Mouse (Mus musculus) midbrain, embryonic 14.5 days (tissue): ENCODE measurements around the gene Ep400. TPM values are rescaled to one million over a fixed set of nuclear protein-coding genes. Genes with fewer than 3 reads are reported as not detected.

Experiments used
- ATAC-seq: fragments of 200-750 bp; cut with Nextera tagmentation; 2 replicates; pipeline ENCODE4 v1.8.0; 2017; ENCODE audit warnings: moderate number of reproducible peaks, moderate library complexity; ENCODE audit not compliant: low FRiP score, low TSS enrichment
- DNase-seq: peaks from one replicate; pipeline ENCODE4 v3.0.0-alpha.2; 2015
- H3K27ac ChIP-seq: fragments of 300-500 bp; sonication (generic); replicated peaks from 2 replicates; pipeline ENCODE4 v1.5.1; 2014; ENCODE audit warnings: mild to moderate bottlenecking, low read depth, low read length, moderate library complexity
- H3K27me3 ChIP-seq: fragments of 300-500 bp; sonication (generic); 2 replicates; pipeline ENCODE4 v1.6.1; 2014; ENCODE audit warnings: low read length, control low read depth, mixed read lengths; ENCODE audit not compliant: control insufficient read depth, insufficient read depth
- H3K36me3 ChIP-seq: fragments of 300-500 bp; sonication (generic); 2 replicates; pipeline ENCODE4 v1.6.1; 2014; ENCODE audit warnings: low read length, control low read depth; ENCODE audit not compliant: control insufficient read depth, insufficient read depth
- H3K4me1 ChIP-seq: fragments of 300-500 bp; sonication (generic); 2 replicates; pipeline ENCODE4 v1.6.1; 2014; ENCODE audit warnings: mild to moderate bottlenecking, antibody characterized with exemption, low read length, control low read depth; ENCODE audit not compliant: control insufficient read depth, insufficient read depth
- H3K4me2 ChIP-seq: fragments of 300-500 bp; sonication (generic); 2 replicates; pipeline ENCODE4 v1.6.1; 2014; ENCODE audit warnings: mild to moderate bottlenecking, low read length, moderate library complexity
- H3K4me3 ChIP-seq: fragments of 300-500 bp; sonication (generic); replicated peaks from 2 replicates; pipeline ENCODE4 v1.5.1; 2014; ENCODE audit warnings: low read depth, low read length
- H3K9ac ChIP-seq: fragments of 300-500 bp; sonication (generic); replicated peaks from 2 replicates; pipeline ENCODE4 v1.6.1; 2014; ENCODE audit warnings: mild to moderate bottlenecking, low read length, moderate library complexity
- H3K9me3 ChIP-seq: fragments of 300-500 bp; sonication (generic); 2 replicates; pipeline ENCODE4 v1.6.1; 2016; ENCODE audit warnings: low read length, control low read depth, mixed read lengths; ENCODE audit not compliant: control insufficient read depth
- WGBS: fragments of 180-500 bp; shearing (Covaris S2); extraction: QIAGEN DNeasy Blood & Tissue Kit; methylation state at CpG from one replicate; pipeline ENCODE4 v1.1.7; 2014; 5-methylcytosine and 5-hydroxymethylcytosine counted together
- polyA plus RNA-seq: library from polyadenylated mRNA; unstranded; fragments of >200 nt; fragmentation: Nextera tagmentation; extraction: Ambion mirVana; gene quantifications from 2 replicates; pipeline ENCODE4 v1.2.1, GENCODE M21; 2014

Ep400 gene
- polyA plus RNA-seq, 1 experiment from 2014 or later, result 55.3 TPM

DNA sequence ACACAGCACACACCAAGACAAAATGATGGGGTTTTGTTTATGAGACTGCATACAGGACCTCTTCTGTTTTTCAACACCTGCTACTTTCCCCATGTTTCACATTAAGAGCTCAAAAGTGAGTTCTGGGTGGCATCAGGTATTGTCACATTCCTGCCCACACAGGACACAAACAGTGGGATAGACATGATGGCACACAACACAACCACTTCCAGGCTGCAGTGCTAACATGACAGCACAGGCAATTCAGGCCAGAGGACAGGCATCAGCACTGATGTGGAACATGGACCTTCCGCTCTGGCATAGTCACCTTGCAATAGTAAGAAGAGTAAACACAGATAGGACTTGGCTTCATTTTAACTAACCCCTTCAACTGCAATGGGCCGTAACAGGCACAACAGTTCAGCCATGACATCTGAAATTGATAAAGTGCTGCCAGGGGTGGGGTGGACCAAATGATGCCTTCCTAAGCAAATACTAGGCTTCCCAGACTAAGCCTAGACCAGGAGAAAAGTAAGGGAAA, 105.7 kb downstream of the Ep400 start:
- ATAC-seq, result no peak
- Histone ChIP-seq H3K27ac (no peak overlapping the region), H3K4me3 (no peak overlapping the region), H3K9ac (no peak overlapping the region), H3K27me3 (no peaks in the 10 kb centered on the region), H3K4me2 (no peak overlapping the region), H3K4me1 (no peaks in the 10 kb centered on the region), H3K36me3 (peaks cover 87% of the 10 kb centered on the region), H3K9me3 (no peaks in the 10 kb centered on the region)
- DNase-seq, result no peak
- WGBS, result 99% methylated on average over 2 of the region's 2 CpGs

DNA sequence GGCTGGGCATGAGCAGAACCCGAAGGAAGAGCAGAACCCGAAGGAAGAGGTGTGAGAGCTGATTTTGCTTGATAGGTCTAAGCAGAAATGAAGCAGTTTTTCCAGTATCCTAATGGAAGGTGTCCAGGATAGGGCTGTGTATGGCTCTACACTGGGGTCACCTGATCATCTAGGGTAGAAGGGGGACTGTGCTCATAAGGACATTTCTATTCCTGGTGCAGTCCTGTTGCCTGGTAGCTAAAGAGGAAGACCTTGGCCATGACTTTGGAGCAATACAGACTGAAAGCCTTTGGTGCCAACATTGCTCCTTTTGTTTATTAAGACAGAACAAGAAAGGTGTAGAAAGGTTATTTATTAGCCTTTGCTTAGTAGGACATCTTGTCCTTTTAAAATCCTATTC, 106.5 kb downstream of the Ep400 start:
- H3K27ac ChIP-seq, result no peak overlapping the region
- WGBS, result 95% methylated on average over 2 of the region's 2 CpGs
- no peaks in the 10 kb centered on the region for H3K27me3 ChIP-seq
- H3K4me3 ChIP-seq, result no peak overlapping the region
- H3K9me3 ChIP-seq, result no peaks in the 10 kb centered on the region
- H3K36me3 ChIP-seq, result peaks cover 86% of the 10 kb centered on the region
- H3K4me2 ChIP-seq, result no peak overlapping the region
- H3K4me1 ChIP-seq, result no peaks in the 10 kb centered on the region
- ATAC-seq (no peak), DNase-seq (no peak)
- H3K9ac ChIP-seq, result no peak overlapping the region

- no peaks in the 10 kb centered on the region for H3K9me3 ChIP-seq
- no peak overlapping the region for H3K9ac ChIP-seq
- ATAC-seq (no peak), DNase-seq (no peak)
- H3K4me2 ChIP-seq, result no peak overlapping the region
- H3K27me3 ChIP-seq, result no peaks in the 10 kb centered on the region
- no peak overlapping the region for H3K27ac ChIP-seq
- H3K4me3 ChIP-seq, result no peak overlapping the region
- no peaks in the 10 kb centered on the region for H3K4me1 ChIP-seq
- peaks cover 85% of the 10 kb centered on the region for H3K36me3 ChIP-seq
These were observed 110.8 kb downstream of the Ep400 start for GRCm38 (mm10) chr5:110659682-110660081.

DNA sequence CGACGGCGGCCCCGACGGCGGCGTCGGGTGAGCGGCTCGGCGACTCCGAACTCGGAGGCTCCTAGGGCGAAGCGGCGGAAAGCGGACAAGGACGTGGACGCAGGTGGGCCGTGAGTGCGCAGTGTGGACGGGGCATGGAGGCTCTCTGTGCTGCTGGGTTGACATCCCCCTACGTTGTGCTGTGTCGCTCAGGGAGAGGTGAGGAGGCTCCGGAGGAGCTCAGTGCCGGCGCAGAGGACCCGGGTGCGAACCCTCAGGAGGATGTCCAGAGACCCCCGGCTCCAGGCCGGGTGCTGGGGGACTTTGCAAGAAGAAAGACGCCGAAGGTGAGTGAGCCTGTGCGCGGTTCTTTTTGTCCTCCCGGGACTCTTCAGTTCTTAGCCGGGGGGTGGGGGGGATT, 116.8 kb downstream of the Ep400 start:
- H3K36me3 ChIP-seq, result peaks cover 71% of the 10 kb centered on the region
- no peak for DNase-seq
- H3K9ac ChIP-seq, result peak overlapping the region; percentile 73
- peak overlapping the region; percentile 66 for H3K4me2 ChIP-seq
- ATAC-seq, result peak; percentile 64; the same call in 1 of the 2 replicates
- no peaks in the 10 kb centered on the region for H3K27me3 ChIP-seq
- no peak overlapping the region; the same call in 1 of the 2 replicates for H3K27ac ChIP-seq
- no peaks in the 10 kb centered on the region for H3K9me3 ChIP-seq
- H3K4me3 ChIP-seq, result peak overlapping the region; percentile 96
- H3K4me1 ChIP-seq, result peaks cover 9% of the 10 kb centered on the region
- 1% methylated on average over 37 of the region's 37 CpGs for WGBS

DNA sequence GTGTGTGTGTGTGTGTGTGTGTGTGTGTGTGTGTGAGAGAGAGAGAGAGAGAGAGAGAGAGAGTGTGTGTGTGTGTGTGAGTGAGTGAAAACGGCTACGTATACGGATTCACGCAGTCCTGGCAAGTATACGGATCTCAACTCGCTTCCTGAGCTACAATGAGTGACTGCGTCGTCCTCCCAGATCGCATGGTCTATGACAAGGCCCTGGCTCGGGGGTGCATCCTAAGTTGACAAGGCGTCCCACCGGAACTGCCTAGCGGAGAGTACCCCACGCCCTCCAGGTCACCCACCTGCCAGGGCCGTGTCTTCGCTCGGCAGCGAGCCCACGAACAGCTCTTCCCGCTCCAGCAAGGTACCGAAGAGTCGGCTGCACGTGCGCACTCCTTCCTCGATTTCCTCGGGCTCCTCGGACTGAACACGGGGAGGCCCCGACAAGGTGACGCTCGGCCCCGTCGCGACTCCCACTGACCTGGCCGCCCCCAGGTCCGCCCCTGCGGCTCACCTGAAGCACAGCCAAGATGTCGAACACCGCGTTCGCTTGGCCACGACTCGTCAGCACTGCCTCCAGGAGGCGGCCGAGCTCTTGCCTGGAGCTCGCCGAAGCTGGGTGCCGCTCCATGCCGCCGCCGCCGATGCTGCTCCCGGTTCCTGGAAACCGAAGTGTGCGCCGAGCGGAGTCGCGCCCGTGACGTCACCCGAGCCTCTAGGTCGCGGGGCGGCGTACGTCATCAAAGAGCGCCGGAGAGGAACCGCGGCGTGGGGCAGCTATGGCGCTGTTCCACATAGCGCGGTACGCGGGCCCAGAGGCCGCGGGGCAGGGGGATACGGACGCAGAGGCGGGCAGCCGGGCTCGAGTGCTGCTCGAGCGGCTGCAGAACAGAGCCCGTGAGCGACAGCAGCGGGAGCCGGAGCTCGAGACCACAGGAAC, 117.5 kb downstream of the Ep400 start, which contains the start of the genes Noc4l and Ddx51:
Noc4l (minus strand) TSS at position 699 of the 930 bp plus-strand sequence.
Ddx51 (plus strand) TSS at position 733 of the 930 bp plus-strand sequence.
- under 1% methylated on average over 91 of the region's 91 CpGs for WGBS
- peak within 1 kb of the TSS; percentile 45; the same call in 1 of the 2 replicates for H3K27ac ChIP-seq
- H3K4me3 ChIP-seq, result peak within 1 kb of the TSS; percentile 96
- peaks cover 71% of the 10 kb centered on the region for H3K36me3 ChIP-seq
- DNase-seq, result peak; percentile 99
- peak within 1 kb of the TSS; percentile 73 for H3K9ac ChIP-seq
- H3K27me3 ChIP-seq, result no peaks in the 10 kb centered on the region
- peaks cover 9% of the 10 kb centered on the region for H3K4me1 ChIP-seq
- peak within 1 kb of the TSS; percentile 66 for H3K4me2 ChIP-seq
- ATAC-seq, result peak; percentile 90
- no peaks in the 10 kb centered on the region for H3K9me3 ChIP-seq

- H3K4me1 ChIP-seq, result no peaks in the 10 kb centered on the region
- no peaks in the 10 kb centered on the region for H3K27me3 ChIP-seq
- ATAC-seq (no peak), DNase-seq (no peak)
- no peak overlapping the region for H3K27ac ChIP-seq
- H3K4me3 ChIP-seq, result no peak overlapping the region
- no peak overlapping the region for H3K4me2 ChIP-seq
- no peak overlapping the region for H3K9ac ChIP-seq
- H3K9me3 ChIP-seq, result no peaks in the 10 kb centered on the region
- H3K36me3 ChIP-seq, result peaks cover 52% of the 10 kb centered on the region
These were observed 124.1 kb downstream of the Ep400 start for GRCm38 (mm10) chr5:110646377-110646776.

DNA sequence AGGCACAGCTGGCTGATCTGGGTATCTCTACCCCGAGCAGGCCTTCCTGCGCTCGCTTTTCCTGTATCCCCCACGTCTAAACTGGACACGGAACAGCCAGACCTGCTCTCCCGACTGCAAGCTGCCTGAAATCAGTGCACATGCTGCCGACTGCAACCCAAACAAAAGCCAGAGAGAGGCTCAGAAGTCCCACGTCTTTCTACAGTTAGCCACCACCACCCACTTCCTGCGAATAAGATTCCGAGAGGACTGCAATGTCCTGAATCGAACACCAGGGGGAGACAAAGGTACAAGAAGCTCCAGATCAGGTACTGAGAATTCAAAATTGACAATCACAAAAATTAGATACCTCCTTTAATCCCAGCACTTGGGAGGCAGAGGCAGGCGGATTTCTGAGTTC, 131.1 kb downstream of the Ep400 start:
- H3K4me1 ChIP-seq, result no peaks in the 10 kb centered on the region
- DNase-seq, result peak; percentile 85
- ATAC-seq, result no peak
- H3K27me3 ChIP-seq, result no peaks in the 10 kb centered on the region
- no peak overlapping the region for H3K9ac ChIP-seq
- H3K9me3 ChIP-seq, result no peaks in the 10 kb centered on the region
- no peaks in the 10 kb centered on the region for H3K36me3 ChIP-seq
- WGBS, result 30% methylated on average over 12 of the region's 12 CpGs
- H3K4me2 ChIP-seq, result no peak overlapping the region
- H3K4me3 ChIP-seq, result no peak overlapping the region
- H3K27ac ChIP-seq, result no peak overlapping the region

DNA sequence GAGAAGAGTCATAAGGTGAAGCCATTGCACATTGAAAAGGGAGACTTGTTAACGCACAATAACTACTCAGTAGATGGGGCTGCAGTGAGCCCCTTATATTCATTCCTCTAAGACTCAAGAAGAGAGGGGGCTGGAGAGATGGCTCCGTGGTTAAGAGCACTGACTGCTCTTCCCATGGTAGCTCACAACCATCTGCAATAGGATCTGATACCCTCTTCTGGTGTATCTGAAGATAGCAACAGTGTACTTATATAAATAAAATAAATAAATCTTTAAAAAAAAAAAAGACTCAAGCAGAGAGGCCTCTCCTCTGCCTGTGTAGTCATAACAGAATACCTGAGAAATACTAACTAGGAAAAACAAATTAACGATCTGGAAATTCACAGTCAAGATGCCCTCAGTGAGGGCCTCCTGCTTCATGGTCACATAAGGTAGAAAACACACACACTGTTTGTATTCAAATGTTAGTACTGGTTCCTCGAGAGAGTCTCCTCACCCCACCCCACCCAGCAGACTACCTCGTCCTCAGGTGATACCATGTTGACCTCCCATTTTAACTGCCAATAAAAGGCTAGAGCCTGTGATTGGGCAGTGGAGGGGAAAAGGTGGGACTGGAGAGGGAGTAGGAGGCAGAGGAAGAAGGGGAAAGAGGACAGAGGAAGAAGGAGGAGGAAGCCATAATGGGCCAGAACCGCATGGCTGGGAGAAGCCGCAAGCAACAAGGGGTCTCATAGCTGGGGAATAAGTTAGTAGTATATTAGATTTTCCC, 132.0 kb downstream of the Ep400 start:
- no peaks in the 10 kb centered on the region for H3K27me3 ChIP-seq
- no peak for DNase-seq
- no peaks in the 10 kb centered on the region for H3K9me3 ChIP-seq
- WGBS, result 82% methylated on average over 7 of the region's 7 CpGs
- no peak overlapping the region for H3K9ac ChIP-seq
- H3K36me3 ChIP-seq, result no peaks in the 10 kb centered on the region
- H3K4me3 ChIP-seq, result no peak overlapping the region
- H3K27ac ChIP-seq, result no peak overlapping the region
- no peak for ATAC-seq
- no peak overlapping the region for H3K4me2 ChIP-seq
- H3K4me1 ChIP-seq, result no peaks in the 10 kb centered on the region
